17 mouse cellular contexts compared by ENCODE assay signal in the genomic region with DNA sequence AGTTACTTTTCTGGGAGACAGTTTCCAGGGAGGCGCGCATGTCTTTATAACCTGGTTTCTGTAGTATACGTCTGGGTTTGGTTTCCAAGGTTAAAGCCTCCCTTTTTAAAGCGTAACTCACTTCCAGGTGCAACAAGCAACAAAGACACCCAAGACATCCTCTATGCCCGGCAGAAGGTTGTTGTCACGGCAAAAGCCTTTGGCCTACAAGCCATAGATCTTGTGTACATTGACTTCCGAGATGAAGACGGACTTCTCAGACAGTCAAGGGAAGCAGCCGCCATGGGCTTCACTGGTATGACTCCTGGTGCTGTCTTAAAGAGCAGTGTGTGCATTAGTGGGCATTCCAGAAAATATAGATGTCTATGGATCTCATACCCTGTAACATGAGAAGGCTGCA.
"Had no signal": no experiment of that assay in that cellular context is flagged by ENCODE, and none has a peak within 500 bp of the region (broad histone marks: within the 10 kb centered on the region; RNA-seq: fewer than 3 reads in every experiment).

No protein-coding gene starts in this region.

- H3K27me3 ChIP-seq: liver, embryonic 15.5 days; lung, embryonic 15.5 days; megakaryocyte, embryonic 14.5 days had no signal

- H3K36me3 ChIP-seq: limb, embryonic 10.5 days; limb, embryonic 13.5 days; liver, embryonic 12.5 days; liver, embryonic 15.5 days; lung, embryonic 15.5 days; midbrain, embryonic 10.5 days had no signal

- H3K4me1 ChIP-seq: liver, embryonic 12.5 days; liver, embryonic 15.5 days; lung, embryonic 15.5 days; megakaryocyte, embryonic 14.5 days had no signal

- H3K27ac ChIP-seq: kidney, postnatal 0 days; layer of hippocampus, adult 2 months; limb, embryonic 10.5 days; limb, embryonic 13.5 days; liver, embryonic 12.5 days; liver, embryonic 15.5 days; lung, embryonic 15.5 days had no signal

- H3K4me2 ChIP-seq: limb, embryonic 13.5 days; liver, embryonic 12.5 days; liver, embryonic 15.5 days; lung, embryonic 15.5 days had no signal

- DNase-seq: kidney, postnatal 25 days; layer of hippocampus, adult 9-11 months; liver; lung, adult 18-20 months; lung, postnatal 10 days; lung, postnatal 36 days; thymus, adult 18-20 months; thymus, postnatal 36 days had no signal

- H3K9ac ChIP-seq: limb, embryonic 13.5 days; liver, embryonic 12.5 days; liver, embryonic 15.5 days; lung, embryonic 15.5 days had no signal

- H3K9me3 ChIP-seq: limb, embryonic 10.5 days; limb, embryonic 13.5 days; liver, embryonic 12.5 days; liver, embryonic 15.5 days; lung, embryonic 15.5 days; megakaryocyte, embryonic 14.5 days; midbrain, embryonic 10.5 days had no signal

- H3K4me3 ChIP-seq: layer of hippocampus, adult 2 months; limb, embryonic 10.5 days; limb, embryonic 13.5 days; liver, embryonic 12.5 days; liver, embryonic 15.5 days; lung, embryonic 15.5 days; megakaryocyte, embryonic 14.5 days; midbrain, embryonic 10.5 days had no signal

- ATAC-seq: liver, embryonic 12.5 days had no signal
